Mouse (Mus musculus) left cerebral cortex, postnatal 36 days (tissue): ENCODE data around the gene Leng9. TPM values are rescaled to one million over a fixed set of nuclear protein-coding genes. Genes with fewer than 3 reads are reported as not detected.

Experiments
- DNase-seq, 2 experiments: peaks; one replicate each; pipeline ENCODE4 v3.0.0; 2021 to 2022; ENCODE audit warnings: low spot score in 2 of 2, mixed read lengths in 1 of 2
- intact Hi-C: fragments of 180-260 bp; cut with DNase I; formaldehyde crosslinking; loops from one replicate; pipeline ENCODE4 v1.15.1; 2025
- total RNA-seq, 2 experiments: library from RNA; stranded (reverse); gene quantifications; 2 replicates each; pipeline ENCODE4 v1.2.3; 2021

The Leng9 gene
- total RNA-seq, 2 experiments from 2014 or later: 5.5 to 8.4 TPM

DNA sequence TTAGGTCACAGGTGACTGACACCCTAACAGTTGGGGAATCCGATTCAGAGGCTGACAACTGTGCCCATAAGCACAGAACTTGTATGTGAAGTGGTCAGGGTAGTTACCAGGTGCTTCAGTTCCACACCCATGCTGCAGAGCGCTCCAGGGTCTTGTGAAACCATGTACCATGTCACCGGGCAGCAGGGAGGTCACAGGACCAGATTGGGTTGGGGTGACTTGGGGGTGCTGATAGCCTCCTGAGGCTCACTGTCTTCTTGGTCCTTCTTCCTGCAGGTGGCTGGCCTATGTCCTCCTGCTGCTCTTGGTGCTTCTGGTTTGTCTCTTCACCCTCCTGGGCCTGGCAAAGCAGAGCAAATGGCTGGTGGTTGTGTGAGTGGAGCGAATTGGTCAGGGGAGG, 22.3 kb downstream of the Leng9 start:
- DNase-seq: peak in 1 of 2 experiments; percentile 4
- intact Hi-C loops: no loop called here

DNA sequence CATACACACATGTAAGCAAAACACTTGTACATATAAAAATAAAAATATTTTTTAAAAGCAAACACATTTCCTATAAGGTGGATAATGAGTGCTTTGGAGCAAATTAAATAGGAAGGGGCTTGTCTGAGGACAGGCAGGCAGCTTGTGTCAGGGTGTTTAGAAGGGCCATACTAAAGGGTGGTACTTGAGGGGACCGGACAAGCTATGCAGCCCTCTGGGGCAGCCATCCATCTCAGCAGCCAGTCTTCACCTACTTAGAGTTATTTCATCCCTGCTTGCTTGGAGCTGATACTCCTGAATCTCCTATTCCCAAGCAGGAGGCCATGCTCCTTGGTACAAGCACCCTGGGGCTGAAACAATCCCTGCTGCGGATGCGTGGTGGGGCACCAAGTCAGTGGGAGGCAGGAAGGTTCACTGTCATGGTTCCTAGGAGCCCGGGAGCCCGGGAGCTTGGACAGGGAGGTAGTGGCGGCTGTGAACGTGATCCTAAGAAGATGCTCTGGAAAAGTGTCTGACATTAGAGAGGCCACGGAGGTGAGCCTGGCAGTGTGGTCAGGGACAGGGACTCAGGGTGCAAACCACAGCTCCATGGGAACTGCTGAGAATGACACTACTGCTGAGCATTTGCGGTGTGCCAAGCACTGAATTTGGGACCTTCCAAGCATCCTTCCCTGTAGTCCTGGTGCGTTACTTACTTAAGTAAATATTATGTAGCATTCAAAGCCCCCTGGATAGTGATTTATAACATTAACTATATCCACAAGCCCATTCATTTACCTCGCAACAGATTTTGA, 23.0 kb downstream of the Leng9 start:
- DNase-seq: no peak
- intact Hi-C loops: no loop called here

DNA sequence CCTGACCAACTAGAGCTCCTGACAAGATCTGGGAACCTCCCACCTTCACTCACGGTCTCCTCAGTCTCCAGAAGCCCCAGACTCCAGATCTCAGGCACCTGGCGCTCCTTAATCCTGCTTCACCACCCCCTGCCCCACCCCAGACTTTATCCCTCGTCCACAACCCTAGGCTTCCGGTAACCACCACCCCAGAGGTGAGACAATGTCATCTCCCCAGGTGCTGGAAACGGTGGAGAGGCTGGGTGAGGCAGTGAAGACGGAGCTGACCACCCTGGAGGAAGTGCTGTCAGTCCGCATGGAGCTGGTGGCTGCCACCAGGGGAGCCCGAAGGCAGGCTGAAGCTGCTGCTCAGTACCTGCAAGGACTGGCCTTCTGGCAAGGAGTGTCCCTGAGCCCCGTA, 24.9 kb downstream of the Leng9 start:
- intact Hi-C loops: no loop called here
- DNase-seq: peak in 1 of 2 experiments; percentile 25

DNA sequence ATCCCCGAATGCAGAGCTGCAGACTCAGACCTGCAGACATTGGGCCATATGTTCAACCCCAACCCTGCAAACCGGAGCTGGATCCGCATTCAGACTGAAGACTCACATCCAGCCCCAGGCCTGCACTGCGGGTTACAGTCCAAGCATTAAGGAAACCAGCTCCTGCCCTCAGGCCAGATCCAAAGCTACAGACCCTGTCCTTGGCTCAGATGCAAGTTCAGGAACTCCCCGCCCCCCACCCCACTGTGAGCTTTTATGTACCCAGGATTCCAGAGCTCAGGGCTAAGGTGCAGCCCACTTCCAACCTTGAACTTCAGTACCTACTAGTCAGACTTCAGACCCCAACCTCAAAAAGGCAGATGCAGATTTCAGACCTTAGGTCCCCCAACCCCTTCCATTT, 25.3 kb downstream of the Leng9 start:
- DNase-seq: no peak
- intact Hi-C loops: loop anchor here (5.0 kb wide), 1 partner anchor 38 kb away; no protein-coding TSS in a partner anchor

DNA sequence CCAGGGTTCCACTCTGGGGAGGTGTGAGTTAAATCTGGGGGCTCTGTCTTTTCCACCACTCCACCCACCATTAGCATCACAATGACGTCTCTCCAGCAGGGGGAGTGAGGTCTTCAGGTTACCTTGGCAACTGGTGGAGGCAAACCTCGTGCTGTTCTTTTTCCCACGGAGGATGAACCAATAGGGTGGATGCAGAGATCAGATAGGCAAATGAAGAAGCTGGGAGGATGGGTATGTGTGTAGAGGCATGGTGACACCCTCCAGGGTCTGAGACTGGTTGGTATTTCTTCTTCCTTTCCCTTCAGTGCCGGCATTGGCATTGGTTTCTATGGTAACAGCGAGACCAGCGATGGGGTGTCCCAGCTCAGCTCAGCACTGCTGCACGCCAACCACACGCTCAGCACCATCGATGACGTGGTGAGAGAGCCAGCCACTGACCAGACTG, 25.8 kb downstream of the Leng9 start:
- peak; percentile 84 for DNase-seq
- intact Hi-C loops: loop anchor here (5.0 kb wide), 1 partner anchor 37 kb away; no protein-coding TSS in a partner anchor

- DNase-seq: peak; percentile 73 to 75
- intact Hi-C loops: loop anchor here (2.0 to 5.0 kb wide), 2 partner anchors 13 to 36 kb away; partner anchors contain the start of gene Leng8
Measured at GRCm38 (mm10) chr7:4123732-4124131, 26.4 kb downstream of the Leng9 start.

GRCm38 (mm10) chr7:4122783-4123182, 27.4 kb downstream of the Leng9 start:
- DNase-seq: peak in 1 of 2 experiments; percentile 31
- intact Hi-C loops: loop anchor here (2.0 to 5.0 kb wide), 2 partner anchors 14 to 35 kb away; partner anchors contain the start of gene Leng8

DNA sequence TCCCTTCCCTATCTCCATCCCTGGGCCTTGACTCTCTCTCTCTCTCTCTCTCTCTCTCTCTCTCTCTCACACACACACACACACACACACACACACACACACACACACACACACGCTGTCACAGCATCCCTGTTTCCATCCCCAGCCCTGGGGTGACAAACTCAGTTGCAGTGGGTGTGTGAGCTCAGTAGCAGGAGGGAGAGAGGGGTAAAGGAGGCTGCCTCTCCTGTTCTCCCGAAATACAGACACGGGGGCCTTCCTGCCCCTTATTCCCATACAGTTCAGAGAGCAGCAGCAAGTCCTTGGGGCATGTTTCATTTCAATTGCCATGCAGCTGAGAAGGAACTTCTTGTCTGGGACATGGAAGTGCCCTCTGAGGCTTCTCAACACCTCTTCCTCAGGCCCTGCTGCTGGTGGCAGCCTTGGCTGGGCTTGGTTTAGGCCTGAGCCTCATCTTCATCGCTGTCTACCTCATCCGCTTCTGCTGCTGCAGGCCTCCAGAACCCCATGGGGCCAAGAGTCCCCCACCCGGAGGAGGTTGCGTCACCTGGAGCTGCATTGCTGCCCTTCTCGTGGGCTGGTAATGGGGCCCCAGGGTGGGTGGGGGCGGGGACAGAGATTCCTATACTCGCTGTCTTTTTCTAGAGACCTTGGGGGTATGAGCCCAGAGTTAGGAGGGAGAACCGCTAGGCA, 28.0 kb downstream of the Leng9 start:
- intact Hi-C loops: loop anchor here (2.0 to 5.0 kb wide), 2 partner anchors 15 to 35 kb away; partner anchors contain the start of gene Leng8
- no peak for DNase-seq

DNA sequence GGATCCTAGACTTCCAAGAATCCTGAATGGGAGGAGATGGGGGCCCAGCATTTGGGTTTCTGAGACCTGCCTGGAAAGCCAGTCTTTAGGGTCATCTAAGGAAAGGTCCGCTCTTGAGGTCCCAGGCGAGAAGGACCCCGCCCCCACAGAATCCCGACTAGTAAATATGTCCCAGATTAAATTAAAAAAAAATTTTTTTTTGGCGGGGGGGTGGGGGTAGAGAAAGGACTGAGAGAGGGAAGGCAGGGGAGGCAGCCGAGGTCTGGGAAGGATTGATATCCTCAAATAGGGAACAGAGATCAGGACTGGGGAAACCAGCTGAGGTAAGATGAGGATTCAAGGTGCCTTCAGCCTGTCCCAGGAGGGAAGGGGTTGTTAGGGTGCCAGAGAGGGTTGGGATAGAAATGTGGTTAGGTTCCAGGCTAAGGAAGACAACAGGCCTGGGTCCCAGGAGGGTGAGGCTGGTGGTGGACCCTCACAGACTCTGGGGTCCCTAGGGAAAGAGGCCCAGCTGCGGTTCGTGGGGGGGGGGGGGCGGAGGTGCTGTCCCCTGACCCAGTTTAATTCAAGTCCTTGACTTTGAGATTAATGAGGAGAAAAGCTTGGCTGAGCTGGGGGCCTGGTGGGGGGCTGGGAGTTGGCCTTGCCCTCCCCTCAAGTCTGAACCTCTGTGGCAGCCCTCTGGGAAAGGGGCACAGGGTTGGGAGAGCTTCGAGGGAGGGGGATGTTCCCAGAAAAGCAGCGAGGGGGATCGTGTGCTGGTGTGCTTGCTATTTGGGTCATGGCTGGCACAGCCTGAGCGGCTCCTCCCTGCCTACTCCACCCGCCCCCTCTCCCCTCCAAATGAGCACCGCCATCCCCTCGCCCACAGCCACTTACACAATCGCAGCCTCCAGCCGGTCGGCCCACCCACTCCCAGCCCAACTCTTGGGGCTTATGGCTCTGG, 29.9 kb downstream of the Leng9 start:
- DNase-seq: peak; percentile 66 to 75
- intact Hi-C loops: loop anchor here (5.0 kb wide), 1 partner anchor 33 kb away; no protein-coding TSS in a partner anchor

GRCm38 (mm10) chr7:4119344-4119902, 30.8 kb downstream of the Leng9 start, which contains the start of gene Ttyh1:
Ttyh1 (plus strand) TSS chr7:4119408.
- intact Hi-C loops: no loop called here
- peak; percentile 79 to 85 for DNase-seq

GRCm38 (mm10) chr7:4117050-4117814, 32.9 kb downstream of the Leng9 start:
- DNase-seq: peak in 1 of 2 experiments; percentile 59
- intact Hi-C loops: no loop called here

DNA sequence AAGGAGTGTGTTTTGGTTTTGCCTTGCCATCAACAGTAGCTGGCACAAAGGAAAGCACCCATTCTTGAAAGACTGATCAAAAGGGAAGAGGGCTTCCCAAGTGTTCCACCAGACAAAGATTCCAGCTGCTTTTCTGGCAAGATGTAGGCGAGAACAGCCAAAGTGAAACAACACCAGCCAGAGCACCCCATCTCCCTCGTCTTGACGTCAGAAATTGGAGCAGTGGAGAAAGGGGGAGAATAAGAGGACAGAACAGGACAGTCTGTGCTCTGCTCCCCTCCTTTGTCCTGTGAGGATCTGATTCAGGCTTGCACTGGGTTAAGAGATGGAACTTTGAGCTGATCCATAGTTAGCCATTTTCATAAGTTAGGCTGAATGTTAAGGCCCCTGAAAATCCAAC, 38.4 kb downstream of the Leng9 start:
- DNase-seq: peak in 1 of 2 experiments; percentile 15
- intact Hi-C loops: no loop called here

DNA sequence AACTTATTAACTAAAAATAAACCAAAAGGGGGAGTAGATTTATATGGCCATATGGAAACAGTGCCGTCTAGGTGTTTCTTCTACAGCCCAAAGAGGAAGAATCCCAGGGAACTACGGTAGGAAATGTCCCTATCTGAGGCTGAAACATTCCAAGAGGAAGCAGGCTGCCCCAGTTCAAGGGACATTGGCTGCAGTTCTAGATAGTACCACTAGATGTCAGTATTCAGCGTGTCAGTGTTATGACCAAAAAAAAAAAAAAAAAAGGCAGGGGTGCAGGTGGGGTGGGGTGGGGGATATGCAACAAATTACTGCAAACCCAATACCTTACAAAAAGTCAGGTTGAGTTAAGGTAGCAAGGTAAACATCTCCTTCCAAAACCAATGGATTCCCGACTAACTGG, 46.8 kb downstream of the Leng9 start:
- intact Hi-C loops: no loop called here
- no peak for DNase-seq

- intact Hi-C loops: no loop called here
- DNase-seq: no peak
Measured at GRCm38 (mm10) chr7:4101144-4101543, 49.0 kb downstream of the Leng9 start.

DNA sequence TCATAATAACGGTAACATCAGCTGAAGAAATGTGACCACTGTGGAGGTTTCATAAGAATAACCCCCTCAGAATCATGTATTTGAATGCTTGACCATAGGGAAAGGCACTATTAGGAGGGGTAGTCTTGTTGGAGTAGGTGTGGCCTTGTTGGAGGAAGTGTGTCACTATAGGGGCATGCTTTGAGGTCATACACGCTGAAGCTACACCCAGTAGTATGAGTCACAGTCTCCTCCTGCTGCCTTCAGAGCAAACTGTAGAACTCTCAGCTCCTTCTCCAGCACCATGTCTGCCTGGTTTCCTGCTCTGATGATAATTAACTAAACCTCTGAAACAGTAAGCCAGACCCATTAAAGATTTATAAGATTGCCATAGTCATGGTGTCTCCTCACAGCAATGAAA, 51.3 kb downstream of the Leng9 start:
- DNase-seq: no peak
- intact Hi-C loops: no loop called here

DNA sequence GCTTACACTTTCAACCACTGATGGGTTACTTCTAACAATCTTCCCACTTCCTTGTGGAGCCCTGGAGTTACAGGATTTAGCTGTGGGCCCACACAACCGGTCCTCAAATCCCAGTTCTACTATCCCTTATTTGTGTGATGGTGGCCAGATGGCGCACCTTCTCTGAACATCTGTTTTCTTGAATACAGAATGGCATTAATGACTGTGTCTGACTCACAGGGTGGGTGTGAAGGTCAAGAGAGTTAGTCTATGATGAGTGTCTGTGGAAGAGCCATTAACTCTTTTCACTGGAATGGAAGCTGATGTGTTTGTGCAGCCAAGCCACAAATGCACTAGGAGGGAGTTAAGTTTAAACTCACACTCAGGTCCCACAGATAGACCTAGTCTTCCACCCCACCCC, 51.9 kb downstream of the Leng9 start:
- intact Hi-C loops: no loop called here
- no peak for DNase-seq
